Mouse (Mus musculus) spleen, postnatal 4 days (tissue): ENCODE data around the gene Tubgcp6.

Experiments used
- DNase-seq, 2 experiments: peaks; one replicate each; pipeline ENCODE4 v3.0.0; 2022; ENCODE audit warnings: low spot score in 2 of 2

Gene Tubgcp6

DNA sequence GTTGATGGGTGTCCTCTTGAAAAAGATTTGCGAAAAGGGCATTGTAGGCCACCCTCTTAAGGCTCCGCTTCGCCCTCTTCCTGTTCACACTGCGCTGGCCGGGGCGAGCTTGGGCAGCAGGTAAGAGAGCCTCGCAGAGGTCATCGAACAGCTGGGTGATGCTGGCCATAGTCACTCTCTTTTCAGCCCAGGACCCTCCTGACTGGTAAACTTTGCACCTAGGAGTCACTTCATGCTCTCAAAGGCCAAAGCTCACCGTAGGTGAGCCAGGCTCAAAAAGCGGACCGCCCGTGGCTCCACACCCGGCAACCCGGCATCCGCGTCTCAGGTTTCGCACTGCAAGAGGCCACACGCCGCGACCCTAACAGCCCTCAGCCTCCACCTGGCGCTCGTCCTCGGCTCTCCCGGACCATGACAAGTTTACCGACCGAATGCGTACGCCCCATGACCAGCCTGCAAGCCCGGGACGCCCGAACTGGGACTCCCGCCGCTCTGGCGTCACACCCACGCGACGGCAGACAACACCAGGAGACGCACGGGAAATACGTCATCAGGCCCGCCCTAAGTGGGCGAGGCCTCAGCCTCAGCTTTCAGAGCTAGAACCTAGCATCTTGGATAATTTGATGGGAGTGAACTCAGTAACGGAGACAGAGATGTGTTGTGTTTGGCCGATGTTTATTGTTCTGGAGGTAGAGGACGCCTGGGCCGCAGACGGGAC, at the start of gene Tubgcp6:
Tubgcp6 (minus strand) TSS at position 464 of the 718 bp plus-strand sequence.
- DNase-seq: peak; percentile 93 to 96

DNA sequence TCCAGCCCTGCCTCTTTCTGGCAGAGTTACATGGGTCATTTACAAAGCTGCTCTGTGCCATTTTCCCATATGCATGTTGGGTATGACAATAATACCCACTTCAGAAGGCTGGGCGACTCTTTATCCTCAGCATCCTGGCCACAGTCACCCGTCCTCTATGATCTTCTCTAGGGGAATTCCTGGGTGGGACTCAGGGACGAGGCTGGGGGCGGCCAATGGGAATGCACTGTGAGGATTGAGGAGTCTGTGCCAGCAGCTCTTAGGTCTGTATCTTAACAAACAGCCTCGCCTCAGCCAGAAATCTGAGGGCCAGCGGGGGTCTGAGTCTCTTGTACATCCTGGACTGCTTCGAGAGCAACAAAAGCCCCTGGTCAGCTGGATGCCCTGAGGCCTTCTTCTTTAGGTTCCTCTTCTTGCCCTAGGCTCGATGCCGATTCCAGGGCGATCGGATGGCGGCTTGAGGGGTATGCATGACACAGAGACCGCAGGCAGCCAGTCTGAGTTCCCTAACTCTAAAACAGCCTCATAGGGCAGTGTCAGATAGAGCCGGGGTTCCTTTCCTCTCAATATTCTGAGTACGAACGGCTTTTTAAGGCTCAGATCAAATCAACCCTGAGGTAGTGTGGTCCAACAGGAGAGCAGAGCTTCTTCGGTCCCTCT, 49.5 kb upstream of the Tubgcp6 start:
- DNase-seq: no peak

DNA sequence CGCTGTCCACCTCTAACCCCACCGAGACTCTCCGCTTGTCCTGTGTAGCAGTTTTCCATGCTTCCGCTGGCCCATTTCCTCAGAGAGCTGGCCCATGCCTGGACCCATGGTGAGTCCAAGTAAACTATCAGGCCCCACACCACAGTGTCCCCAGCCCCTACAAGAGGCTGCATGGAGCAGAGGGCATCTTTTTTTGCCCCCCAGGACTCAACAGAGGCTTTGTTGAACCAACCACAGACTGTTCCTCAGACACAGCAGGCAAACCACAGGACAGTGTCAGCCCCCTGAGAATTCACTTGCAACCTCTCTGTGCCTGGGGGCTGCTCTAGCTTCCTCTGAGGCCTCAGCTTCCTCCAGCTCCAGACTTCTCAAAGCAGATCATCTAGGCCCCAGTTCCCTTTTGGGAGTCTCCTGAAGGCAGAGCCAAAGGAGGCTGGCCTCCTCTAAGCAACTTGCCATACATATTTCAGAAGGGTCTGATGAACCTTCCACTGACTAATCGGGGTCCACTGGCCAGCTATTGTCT, 48.7 kb upstream of the Tubgcp6 start:
- DNase-seq: no peak

DNA sequence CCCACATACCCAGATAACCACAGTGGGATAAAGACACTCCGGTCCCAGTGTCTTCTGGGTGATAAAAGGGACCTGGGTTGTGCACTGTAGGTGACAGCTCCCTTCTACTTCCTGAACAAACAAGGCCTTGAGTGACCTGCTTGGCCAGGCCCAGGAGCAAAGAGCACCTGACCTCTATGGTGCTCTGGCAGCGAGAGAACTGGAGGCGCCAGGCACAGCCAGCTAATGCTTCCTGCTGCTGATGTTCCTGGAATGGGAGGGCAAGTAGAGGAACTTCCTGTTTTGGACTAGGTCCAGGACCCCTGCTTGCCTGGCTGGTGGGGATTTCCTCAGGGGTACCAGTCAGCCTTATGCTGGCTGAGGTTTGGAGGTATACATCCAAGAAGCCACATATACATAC, 47.2 kb upstream of the Tubgcp6 start:
- no peak for DNase-seq

DNA sequence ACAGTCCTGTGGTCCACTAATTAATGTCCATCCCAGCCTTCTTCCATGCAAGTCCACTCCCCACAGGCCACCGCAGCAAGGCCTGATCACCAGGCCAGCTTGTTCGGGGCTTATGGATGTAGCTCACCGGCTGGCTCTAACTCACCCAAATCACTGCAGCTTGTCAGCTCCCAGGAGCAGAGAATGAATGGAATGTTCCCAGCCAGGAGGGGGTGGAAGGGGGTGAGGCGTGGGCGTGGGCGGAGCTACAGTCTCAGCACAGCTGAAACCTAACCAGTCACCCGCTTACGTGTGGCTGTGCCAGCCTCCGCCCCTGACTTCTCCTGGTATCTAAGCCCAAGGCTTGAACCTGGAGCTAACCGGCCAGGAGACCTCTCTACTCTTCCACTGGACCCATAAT, 46.5 kb upstream of the Tubgcp6 start:
- DNase-seq: no peak

DNA sequence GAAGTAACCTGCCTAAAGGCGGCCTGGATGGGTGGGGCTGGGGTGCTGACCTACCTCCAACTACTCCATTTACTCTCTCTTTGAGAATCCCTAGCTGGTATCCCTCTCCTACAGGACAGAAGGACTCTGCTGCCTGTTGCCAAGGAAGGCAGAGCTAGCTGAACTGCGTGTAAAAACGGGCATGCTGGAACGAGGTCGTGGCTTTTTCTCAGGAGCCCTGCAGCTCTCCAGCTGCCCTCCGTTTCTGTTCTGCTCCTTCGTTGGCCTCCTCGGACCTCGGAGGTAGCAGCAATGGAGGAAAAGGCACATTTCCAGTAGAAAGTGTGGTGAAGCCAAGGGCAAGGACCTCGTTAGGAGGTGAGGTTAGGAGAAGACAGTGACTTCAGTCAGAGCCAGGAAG, 46.0 kb upstream of the Tubgcp6 start:
- no peak for DNase-seq

DNA sequence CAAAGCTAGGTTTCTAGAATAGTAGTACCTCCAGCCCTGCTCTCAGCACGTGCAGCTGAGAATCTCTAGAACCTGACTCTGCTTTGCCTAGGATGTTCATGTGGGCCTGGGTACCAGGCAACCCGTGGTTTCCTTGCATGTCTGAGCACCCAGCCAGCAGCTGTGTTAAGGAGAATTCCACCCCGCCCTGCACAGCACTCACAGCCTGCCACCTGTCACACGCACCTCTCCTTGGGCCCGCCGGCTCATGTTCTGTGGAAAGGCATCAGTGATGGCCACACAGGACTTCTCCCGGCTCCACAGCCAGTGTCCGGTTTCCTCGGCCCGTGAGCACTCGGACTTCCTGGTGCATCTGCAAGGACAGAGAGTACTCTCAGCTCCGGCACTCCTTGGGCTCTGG, 42.6 kb upstream of the Tubgcp6 start:
- DNase-seq: no peak

DNA sequence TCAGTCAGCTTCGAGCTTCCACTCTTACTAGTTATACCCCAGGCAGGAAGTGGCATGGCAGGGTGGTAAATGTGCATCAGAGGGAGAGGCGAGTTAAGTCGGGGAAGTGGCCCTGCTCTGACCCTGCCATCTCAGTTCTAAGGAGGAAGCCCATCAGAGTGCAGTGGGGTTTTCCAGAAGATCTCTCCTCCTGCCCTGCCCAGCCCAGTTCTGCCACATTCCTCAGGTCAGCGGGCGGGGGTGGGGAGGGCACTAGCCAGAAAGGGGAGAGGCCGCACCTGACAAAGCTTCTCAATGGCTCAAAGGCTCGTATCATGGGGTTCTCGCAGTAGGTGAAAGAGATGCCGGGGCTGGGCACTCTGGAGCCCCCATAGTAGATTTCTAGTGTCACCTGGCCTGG, 38.5 kb upstream of the Tubgcp6 start:
- no peak for DNase-seq

DNA sequence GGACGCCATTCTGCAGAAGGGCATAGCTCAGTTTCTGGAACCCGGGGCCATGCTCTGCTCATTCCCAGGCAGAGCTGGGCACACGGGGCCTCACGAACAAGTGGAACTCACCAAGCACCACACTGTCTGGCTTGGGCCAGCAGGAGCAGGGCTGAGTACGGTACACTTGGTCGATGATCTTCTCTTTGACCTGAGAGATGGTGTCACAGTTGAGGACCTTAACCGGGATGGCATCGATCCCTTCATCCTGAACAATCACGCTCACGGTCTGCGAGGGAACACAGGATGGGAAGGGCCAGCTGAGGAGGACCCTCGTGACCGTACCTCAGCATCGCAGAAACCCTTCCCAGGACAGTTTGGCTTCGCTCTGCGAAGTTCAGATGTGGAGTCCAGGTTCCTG, 35.6 kb upstream of the Tubgcp6 start:
- DNase-seq: no peak

DNA sequence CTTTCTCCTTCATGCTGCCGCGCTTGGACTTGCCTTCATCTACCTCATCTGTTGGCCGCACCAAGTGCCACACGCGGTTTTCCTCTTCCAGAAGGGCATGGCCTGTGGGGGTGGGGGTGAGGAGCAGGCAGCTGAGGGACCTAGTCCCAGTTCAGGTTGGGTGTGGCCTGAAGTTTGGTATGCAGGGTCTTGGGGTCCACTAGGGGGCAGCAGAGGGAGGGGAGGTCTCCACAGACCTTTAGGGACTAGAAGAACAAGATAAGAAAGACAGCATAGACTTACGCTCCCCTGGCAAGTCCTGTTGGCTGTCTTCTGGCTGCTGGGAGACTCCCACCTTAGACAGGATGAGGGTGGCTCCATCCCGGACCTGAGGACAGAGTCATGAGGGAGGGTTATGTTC, 35.0 kb upstream of the Tubgcp6 start:
- peak; percentile 67 to 88 for DNase-seq

DNA sequence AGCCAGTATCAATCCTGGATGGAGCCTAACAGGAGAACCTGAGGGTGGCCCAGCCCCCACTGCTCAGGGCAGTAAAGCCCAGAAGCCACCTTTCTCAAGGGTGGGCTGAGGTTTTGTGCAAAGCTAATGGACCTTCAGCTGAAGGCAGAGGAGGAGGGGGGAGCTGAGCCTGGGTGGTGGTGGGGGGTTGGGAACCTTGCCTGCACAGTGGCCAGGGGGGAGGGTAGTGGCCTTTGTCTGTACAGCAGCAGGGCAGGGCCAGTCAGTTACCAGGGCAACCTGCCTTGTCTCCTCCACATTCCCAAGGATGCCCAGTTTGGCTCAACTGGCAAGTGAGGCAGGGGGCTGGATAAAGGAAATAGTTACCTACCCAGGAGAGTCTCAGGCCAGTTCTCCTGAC, 29.4 kb upstream of the Tubgcp6 start:
- DNase-seq: no peak

DNA sequence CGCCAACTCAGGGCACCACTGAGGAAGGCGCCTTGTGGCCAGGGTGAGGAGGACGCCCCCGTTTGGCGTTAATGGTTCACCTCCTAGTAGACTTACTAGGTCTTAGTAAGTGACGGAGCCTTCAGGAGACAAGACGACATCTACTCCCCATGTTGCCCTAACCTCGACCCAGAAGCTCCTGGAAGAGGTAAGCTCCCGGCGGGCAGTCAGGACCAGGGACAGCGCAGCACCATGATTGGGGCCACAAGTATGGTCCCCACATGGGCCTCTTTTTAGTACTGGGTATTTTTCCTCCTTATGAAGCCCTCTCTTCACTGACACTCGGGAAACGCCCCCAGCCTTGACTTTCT, 27.1 kb upstream of the Tubgcp6 start:
- DNase-seq: peak in 1 of 2 experiments; percentile 46

DNA sequence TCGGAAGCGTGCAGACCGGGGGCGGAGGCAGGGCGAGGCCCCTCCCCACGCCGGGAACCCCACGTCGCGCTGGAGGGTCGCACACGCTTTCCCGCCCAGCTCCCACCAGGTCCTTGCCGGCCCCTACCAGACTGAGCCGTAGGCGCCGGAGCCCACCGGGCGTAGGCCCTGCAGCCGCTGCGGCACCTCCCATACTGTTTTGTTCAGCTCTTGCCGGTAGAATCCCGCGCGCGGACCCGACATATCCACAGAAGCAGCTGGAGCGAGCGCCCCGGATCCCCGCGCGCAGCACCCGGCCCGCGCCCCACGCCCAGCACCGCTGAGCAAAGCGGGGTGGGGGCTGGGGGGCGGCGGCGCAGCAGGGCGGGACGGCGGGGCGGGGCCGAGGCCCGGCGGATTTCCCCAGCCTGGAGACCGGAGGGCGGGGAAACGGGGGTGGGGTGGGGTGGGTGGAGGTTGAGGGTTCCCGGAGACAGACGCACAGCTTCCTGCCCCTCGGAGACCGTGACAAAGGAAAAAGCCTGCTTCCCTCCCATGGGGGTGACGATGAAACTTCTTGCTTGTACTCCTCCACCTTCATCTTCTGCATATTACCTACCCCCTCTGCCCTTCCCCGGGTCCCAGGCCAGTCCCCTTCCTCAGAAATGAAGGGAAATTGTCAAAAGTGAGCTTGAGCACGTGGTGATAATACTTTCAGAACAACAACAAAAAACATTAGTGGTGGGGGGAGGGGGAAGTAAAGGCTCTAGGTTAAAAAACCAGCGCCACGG, 26.5 kb upstream of the Tubgcp6 start, which contains the start of gene Mapk11:
Mapk11 (minus strand) TSS at position 358 of the 770 bp plus-strand sequence.
- DNase-seq: no peak

DNA sequence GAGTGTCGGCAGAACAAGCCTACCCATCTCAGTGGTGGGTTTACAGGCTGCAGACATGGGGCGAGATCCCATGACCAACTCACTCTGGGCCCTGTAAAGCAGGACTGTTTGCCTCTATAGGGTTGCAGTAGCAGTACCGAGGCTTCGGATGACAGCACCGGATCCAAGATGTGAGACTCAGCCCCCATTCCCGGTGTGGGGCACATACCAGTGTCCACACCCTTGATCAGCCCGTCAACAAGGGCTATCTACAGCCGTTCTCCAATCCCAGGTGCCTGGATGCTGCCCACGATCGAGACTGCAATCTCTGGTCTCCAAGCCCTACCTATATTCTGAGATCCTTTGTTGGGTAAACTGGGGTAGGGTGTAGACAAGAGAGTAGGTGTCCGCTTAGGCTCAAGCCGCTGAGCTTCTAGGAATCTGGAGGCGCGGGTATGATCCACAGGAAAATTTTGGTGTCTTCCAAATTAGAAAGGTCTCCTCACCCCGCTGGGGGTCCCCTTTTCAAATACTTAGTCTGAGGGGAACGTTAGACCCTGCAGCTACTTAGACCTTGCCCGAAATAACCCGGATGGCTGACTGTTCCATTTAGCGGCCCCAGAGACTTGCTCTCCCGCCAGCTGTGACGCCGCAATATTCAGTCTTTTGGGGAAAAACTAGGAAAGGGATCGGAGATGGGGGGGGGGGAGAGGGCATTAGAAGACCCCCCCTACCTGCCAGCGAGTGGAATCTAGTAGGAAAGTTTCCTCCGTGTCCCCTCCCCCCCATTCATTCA, 25.8 kb upstream of the Tubgcp6 start:
- no peak for DNase-seq

DNA sequence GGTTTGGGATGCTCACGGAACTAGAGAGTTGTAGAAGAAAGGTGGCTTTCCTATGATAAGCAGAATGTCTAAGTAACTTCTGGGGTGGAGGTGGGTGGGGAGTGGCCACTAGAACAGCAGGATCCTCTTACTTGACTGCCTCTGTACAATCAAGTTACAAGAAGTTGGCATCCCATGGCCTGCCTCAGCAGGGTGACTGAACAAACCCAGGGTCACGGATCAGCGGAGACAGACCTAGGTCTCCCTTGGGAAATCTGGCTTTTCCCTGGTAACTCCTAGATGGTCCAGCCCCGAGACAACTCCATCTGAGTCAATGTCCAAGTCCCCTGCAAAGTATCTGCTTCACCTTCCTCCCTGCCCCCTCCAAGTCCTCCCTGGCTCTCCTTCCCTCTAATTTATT, 25.0 kb upstream of the Tubgcp6 start:
- DNase-seq: no peak

DNA sequence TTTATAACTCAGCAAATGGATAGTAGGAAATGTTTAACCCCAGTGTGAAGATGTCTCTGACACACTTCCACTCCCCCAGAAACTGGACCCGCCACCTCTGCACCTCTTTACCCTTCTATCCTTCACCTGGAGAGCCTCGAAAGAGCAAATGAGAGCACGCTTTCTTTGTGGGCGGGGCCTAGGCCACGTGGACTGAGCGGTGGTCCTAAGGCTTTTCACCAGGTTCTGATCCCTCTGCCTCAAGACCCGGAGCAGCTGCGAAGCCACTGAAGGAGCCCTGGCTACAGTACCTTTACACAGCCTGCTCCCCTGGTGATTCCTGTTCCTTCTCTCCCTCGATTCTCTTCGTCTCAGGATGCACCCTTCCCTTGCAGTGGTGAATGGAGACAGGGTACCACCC, 24.5 kb upstream of the Tubgcp6 start:
- DNase-seq: no peak

DNA sequence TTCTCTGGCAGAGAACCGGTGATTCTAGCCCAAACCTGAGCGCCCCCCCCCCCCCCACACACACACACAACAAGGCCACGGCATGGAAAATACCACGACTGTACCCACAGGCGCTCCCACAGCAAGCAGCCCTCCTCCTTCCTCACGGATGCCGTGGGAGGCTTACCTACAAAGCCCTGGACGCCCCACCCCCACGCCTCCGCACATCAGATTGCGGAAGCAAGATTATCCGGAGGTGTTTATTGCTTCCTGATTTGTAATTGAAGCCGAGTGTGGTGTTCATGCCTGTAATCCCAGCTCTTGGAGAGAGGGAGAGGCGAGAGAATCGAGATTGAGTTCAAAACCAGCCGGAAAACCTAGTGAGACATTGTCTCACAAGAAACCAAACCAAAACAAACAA, 24.1 kb upstream of the Tubgcp6 start:
- DNase-seq: no peak

DNA sequence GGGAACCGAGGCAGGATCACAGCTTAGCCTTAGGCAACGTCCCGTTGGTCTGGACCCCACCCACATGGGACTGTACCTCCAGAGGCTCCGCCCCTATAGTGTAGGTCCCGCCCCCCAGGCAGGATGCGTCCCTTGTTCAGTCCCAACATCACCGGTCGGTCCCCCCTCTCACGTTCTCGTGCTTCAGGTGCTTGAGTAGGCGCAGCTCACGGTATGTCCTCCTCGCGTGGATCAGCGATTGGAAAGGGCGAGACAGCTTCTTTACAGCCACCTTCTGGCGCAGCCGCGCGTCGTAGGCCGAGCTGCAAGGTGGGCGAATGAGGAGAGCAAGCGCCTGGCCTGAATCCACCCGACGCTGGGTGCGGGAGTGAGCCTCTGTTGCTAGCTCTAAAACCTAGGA, 23.6 kb upstream of the Tubgcp6 start:
- DNase-seq: peak; percentile 42 to 74

DNA sequence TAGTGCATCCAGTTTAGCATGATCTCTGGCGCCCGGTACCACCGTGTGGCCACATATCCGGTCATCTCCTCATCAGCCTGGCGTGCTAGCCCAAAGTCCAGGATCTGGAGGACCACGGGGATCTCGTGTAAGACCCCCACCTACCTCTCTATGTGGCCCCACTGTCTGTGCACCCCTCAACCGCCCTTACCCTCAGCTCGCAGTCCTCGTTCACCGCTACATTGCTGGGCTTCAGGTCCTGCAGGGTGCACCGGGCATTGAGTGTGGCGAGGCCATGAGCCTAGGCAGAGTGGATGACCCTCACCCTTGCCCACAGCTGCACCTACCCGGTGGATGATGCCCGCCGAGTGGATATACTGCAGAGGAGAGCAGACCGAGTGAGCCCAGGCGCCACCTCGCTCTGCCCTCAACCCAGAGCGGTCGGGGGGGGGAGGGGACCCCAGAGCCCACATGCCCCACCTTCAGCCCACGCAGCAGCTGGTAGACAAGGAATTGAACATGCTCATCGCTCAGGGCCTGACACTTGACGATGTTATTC, 23.0 kb upstream of the Tubgcp6 start:
- DNase-seq: no peak

DNA sequence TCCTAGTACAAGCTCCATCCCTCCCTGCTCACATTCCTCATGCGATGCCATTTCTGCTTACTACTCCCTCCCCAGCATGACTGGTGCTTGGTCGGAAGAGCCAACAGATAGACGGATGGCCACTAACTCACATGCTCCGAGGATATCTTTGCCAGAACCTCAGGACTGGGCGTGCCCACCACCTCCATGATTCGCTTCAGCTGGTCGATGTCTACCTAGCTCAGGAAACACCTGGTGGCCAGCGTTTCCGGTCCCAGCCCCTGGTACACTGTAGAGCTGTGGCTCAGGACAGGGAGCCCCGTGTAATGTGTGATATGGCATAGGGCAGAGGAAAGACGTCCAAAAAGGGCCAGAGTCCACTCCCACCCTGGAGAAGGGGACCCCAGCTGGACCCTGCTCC, 22.1 kb upstream of the Tubgcp6 start:
- DNase-seq: no peak

DNA sequence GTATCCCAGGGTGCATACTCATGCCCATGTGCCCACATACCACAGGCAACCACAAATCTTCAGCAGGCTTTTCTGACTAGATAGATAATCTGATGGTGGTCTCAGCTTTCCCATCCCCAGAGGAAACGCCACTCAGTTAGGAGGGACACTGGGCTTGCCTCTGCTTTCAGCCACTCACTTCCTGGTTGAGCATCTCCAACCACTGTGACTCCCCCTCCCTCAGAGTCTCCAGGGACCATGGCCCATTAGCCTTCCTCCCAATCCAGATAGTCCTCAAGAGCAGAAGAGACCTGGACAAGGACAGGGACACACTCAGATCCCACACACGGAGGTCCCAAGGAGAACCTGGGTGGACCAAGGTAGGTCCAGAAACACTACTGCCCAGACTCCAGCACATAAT, 20.2 kb upstream of the Tubgcp6 start:
- DNase-seq: no peak

DNA sequence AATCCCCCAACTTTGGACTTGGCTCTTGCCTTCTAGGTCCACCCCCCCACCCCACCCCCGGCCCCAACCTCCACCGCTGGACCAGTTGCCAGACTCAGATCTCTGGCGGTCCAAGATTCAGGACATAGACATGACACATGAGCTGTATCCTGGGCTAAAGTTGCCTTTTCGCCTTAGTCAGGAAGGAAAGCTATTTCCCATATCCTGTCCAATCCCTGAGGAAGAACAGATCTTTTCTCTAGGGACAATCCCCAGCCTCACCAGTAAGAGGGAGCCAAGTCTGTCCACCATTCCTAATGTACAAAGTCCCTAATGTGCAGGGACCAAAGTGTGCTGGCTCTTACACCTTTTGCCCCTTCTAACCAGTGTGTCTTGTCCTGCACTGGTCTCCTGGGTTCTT, 19.0 kb upstream of the Tubgcp6 start:
- DNase-seq: no peak
